In genomic region chr14:77297039-77297438, GRCm38 (mm10) we compare ENCODE assay signal across 13 mouse cellular contexts.
DNase-seq lines count a peak whose midpoint lies in the region; ATAC-seq and TF ChIP-seq lines count a peak whose summit lies in the region.
"Had no signal": no experiment of that assay in that cellular context is flagged by ENCODE, and none has a peak within 500 bp of the region (broad histone marks: within the 10 kb centered on the region; RNA-seq: fewer than 3 reads in every experiment).

No protein-coding gene starts in this region.

- WGBS in heart, adult 2 months = 64% methylated on average over 4 of the region's 4 CpGs
- 79% methylated on average over 4 of the region's 4 CpGs for WGBS in heart, embryonic 11.5 days (ENCODE audit: insufficient replicate concordance)

- no peaks in the 10 kb centered on the region for H3K27me3 ChIP-seq in heart, adult 2 months (ENCODE audit: control insufficient read depth, insufficient read depth, low read length)
- H3K27me3 ChIP-seq in heart, embryonic 11.5 days (ENCODE audit: control insufficient read depth, insufficient read depth, low read length) = no peaks in the 10 kb centered on the region
- H3K27me3 ChIP-seq: midbrain, embryonic 12.5 days; neural tube, embryonic 15.5 days had no signal

- no peaks in the 10 kb centered on the region for H3K36me3 ChIP-seq in heart, adult 2 months (ENCODE audit: control insufficient read depth, insufficient read depth, low read length)
- H3K36me3 ChIP-seq in heart, embryonic 11.5 days (ENCODE audit: control insufficient read depth, insufficient read depth, low read length) = no peaks in the 10 kb centered on the region
- H3K36me3 ChIP-seq: midbrain, embryonic 12.5 days; neural tube, embryonic 15.5 days had no signal

- H3K79me2 ChIP-seq in heart, adult 2 months (replicated peaks; ENCODE audit: control insufficient read depth, insufficient read depth, low read length) = no peaks in the 10 kb centered on the region

- H3K9me3 ChIP-seq in heart, embryonic 11.5 days (replicated peaks; ENCODE audit: control insufficient read depth, low read length) = no peaks in the 10 kb centered on the region
- H3K9me3 ChIP-seq: midbrain, embryonic 12.5 days; neural tube, embryonic 15.5 days had no signal

- no peak overlapping the region for H3K4me3 ChIP-seq in heart, adult 2 months
- H3K4me3 ChIP-seq in heart, embryonic 11.5 days (ENCODE audit: low read depth, low read length) = no peak overlapping the region
- H3K4me3 ChIP-seq: midbrain, embryonic 12.5 days; neural tube, embryonic 15.5 days had no signal

- DNase-seq in heart, adult 2 months = no peak
- DNase-seq in right cerebral cortex, postnatal 14 days = peak; percentile 22
- no peak for DNase-seq in right cerebral cortex, postnatal 10 days (ENCODE audit: low spot score in 2 of 2)
- peak; percentile 22 to 61 for DNase-seq in gastrocnemius, adult 8-10 months (ENCODE audit: low spot score in 2 of 2)
- no peak for DNase-seq in adrenal gland, postnatal 14 days
- DNase-seq in T-cell, adult 2 months (ENCODE audit: low spot score) = no peak
- DNase-seq: kidney, adult 2 months; layer of hippocampus, postnatal 36 days; lung, embryonic 14.5 days; thymus, adult 2 months had no signal

- intact Hi-C loops in heart, adult 2 months (cut with DNase I) = no loop called here

- no peak for ATAC-seq in heart, embryonic 11.5 days (replicated peaks; ENCODE audit: insufficient number of reproducible peaks, low FRiP score, low TSS enrichment)

- H3K27ac ChIP-seq in heart, adult 2 months = no peak overlapping the region
- H3K27ac ChIP-seq in heart, embryonic 11.5 days (ENCODE audit: low read depth, low read length) = no peak overlapping the region
- H3K27ac ChIP-seq: midbrain, embryonic 12.5 days; neural tube, embryonic 15.5 days had no signal

- no peak overlapping the region for H3K4me2 ChIP-seq in heart, embryonic 11.5 days
- H3K4me2 ChIP-seq: lung, embryonic 14.5 days; midbrain, embryonic 12.5 days; neural tube, embryonic 15.5 days had no signal

- no peak for TF ChIP-seq POLR2A in heart, adult 2 months (IDR thresholded peaks at IDR 0.05; ENCODE audit: insufficient read depth, low read depth, low read length)

- 0 out of 2 replicates have a peak, but pooled peaks have one; percentile 7 for TF ChIP-seq CTCF in heart, adult 2 months (IDR thresholded peaks at IDR 0.05)

- no peaks in the 10 kb centered on the region for H3K4me1 ChIP-seq in heart, adult 2 months (ENCODE audit: control insufficient read depth, insufficient read depth, low read length)
- no peaks in the 10 kb centered on the region for H3K4me1 ChIP-seq in heart, embryonic 11.5 days (ENCODE audit: control insufficient read depth, insufficient read depth, low read length)
- H3K4me1 ChIP-seq: midbrain, embryonic 12.5 days; neural tube, embryonic 15.5 days had no signal

- H3K9ac ChIP-seq in heart, adult 2 months (ENCODE audit: low read depth, low read length) = no peak overlapping the region
- no peak overlapping the region for H3K9ac ChIP-seq in heart, embryonic 11.5 days (ENCODE audit: low read depth, low read length)
- H3K9ac ChIP-seq: lung, embryonic 14.5 days; midbrain, embryonic 12.5 days; neural tube, embryonic 15.5 days had no signal

- no peak for TF ChIP-seq EP300 in heart, adult 2 months (IDR thresholded peaks at IDR 0.05; ENCODE audit: insufficient read depth, low read depth, low read length)

Comparison
In these comparisons a context has a peak if more than half of its experiments do, and no peak if none do; other contexts are left out.
1. DNase-seq: peak in right cerebral cortex, postnatal 14 days (single experiment) and gastrocnemius, adult 8-10 months (2 of 2); none in heart, adult 2 months (0 of 2), right cerebral cortex, postnatal 10 days (0 of 2), adrenal gland, postnatal 14 days (single experiment) and T-cell, adult 2 months (single experiment).